Mouse (Mus musculus) lung, adult 2 months (tissue): ENCODE measurements around the gene Gpr19.
A peak's percentile ranks its signal among the peaks of the same experiment; 100 is the strongest.

ENCODE experiments used
- CTCF ChIP-seq: fragments of 200-500 bp; IDR thresholded peaks from 2 replicates; pipeline ENCODE4 v1.5.1; 2011; ENCODE audit warnings: mild to moderate bottlenecking, low read length, control low read depth; ENCODE audit not compliant: insufficient read depth
- POLR2A ChIP-seq: fragments of 200-500 bp; IDR thresholded peaks from 2 replicates; pipeline ENCODE4 v1.6.1; 2011; ENCODE audit warnings: low read depth, mild to moderate bottlenecking, control low read depth, low read length, borderline replicate concordance; ENCODE audit errors: extremely low read depth

DNA sequence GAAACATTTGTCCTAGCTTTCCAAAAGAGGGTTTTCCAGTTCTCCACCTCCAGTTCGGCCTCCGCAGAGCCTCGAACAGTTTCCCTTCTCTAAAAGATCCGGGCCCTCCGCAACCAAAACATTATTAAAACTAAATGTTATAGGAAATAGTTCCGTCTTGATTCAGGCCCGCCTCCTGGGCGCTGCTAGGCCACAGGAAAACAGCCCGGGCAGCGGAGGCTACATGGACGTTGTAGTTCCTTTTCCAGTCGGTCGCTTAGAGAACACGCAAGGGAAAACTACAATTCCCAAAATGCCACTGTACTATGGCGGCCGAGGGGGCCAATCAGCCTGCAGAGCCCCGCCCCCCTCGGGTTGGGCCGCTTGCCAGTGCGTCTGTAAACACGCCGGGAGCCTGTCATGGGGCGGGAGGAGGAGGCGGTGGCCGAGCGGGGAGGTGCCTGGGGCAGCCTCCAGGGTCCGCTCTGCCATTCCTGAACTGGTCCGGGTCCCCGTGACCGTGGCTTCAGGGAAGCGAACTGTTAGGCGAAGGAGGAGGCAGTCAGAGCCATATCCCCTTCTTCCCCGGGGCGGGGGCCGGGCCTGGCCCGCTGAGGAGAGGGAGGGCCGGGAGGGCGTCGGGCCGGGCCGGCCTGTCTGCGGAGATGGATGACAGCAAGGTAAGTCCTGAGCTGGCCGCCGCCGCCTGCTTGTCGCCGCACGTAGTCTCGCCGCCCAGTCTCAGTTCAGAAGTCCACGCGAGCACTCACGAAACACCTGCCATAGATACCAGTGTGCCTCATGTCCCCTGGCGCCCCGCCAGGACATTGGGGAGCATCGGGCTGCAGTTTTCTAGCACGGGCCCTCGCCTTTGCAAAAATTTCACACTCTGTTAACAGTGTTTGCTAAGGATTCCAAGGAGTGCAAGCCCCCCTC, 68.3 kb downstream of the Gpr19 start, which contains the start of gene Crebl2:
- no peak for TF ChIP-seq CTCF
- peak; percentile 78 for TF ChIP-seq POLR2A
